Mouse (Mus musculus) liver, adult 2 months (tissue): ENCODE measurements around the gene Prl7c1.

Experiments
- CTCF ChIP-seq: fragments of 200-500 bp; IDR thresholded peaks from 2 replicates; pipeline ENCODE4 v1.5.1; 2011; ENCODE audit warnings: low read depth, low read length, control low read depth
- POLR2A ChIP-seq: fragments of 200-500 bp; IDR thresholded peaks from 2 replicates; pipeline ENCODE4 v1.6.1; 2011; ENCODE audit warnings: low read length, control low read depth; ENCODE audit not compliant: insufficient read depth; ENCODE audit errors: extremely low read depth

- no peak for TF ChIP-seq POLR2A
- TF ChIP-seq CTCF = no peak
Measured at GRCm38 (mm10) chr13:27734512-27735186, 46.0 kb downstream of the Prl7c1 start.
